Mouse (Mus musculus) spleen, adult 18-20 months (tissue): Measurements from ENCODE around the gene Nrgn.

ENCODE experiments used
- DNase-seq, 2 experiments: peaks; one replicate each; pipeline ENCODE4 v3.0.0; 2022; ENCODE audit warnings: mixed read lengths in 2 of 2

The Nrgn gene

DNA sequence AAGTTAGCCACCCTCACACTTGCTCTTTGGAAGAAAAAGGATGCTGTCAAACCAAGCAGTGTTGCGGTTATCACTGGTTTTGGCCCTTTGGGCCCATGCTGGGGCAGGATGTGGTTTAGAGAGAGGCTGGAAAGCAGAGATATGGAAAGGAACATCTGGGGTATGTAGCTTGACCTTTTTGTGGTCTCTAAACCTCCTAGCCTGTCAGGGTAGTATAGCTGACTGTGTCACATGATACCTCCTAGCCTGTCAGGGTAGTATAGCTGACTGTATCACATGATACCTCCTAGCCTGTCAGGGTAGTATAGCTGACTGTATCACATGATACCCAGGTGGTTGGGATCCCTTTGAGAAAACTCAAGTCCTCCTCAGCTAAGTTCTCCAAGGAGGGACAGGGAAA lies 1.6 kb upstream of the Nrgn start:
- no peak for DNase-seq

DNA sequence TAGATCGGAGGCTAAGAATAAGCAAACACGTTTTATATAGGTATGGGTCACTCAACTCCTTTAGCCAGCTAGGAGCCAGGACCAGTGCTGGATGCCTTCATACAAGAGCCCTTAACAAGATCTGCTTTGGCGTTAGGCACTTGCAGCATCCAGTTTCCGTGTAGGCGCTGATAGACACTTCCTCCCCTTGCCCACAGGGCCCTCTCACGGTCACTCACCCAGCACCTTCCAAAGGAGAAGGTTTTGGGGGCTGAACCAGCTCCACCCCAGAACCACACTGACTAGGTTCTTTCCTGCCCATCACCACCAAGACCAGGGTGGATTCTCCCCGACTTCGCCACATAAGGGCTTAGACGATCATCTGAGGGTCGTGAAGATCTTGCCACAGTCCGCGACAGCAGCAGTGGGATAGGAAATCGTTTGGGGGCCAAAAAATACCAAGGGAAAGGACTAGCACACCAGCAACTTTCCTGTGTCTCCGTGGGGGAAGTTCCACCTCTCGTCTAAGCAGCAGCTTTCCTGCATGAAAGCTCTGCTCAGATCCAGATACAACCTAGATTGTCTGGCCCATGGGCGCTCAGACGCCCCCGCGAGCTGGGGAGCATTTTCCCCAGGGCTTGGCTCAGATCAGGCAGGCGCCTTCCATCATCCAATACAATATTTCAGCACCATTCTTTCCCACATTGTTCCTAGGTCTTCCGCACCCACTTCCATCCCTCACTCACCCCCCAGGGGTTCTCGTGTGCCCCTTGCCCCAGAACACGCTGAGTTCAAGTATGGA lies 763 bp downstream of the Nrgn start:
- no peak for DNase-seq

DNA sequence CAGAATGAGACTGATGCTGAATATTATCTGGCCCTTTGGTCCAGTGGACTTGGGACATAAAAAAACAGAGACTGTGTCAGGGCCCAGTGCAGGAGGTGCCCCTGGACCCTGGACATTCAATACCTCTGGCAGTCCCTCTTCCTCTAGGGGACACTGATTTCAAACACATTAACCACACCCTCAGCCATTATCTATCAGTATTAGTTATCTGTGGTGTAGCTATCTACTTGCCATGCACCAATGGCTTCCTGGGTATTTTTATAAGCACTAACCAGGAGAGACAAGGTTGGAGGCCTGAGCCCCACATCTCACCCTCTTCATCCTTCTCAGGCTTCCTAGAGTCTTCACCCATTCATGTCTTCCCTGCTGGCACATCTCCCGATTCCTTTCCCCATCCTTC lies 2.3 kb downstream of the Nrgn start:
- no peak for DNase-seq

DNA sequence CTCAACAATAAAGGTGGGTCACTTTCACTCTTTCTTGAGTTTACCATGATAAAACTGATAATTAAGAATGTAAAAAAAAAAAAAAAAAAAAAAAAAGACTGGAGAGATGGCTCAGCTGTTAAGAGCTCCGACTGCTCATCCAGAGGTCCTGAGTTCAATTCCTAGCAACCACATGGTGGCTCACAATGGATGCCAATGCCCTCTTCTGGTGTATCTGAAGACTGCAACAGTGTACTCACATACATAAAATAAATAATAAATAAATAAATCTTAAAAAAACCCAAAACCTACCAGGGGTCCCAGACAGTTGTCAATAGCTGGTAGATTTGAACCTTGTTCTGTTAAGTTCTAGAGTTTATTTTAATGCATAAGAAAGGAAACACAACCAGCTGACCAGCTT lies 5.8 kb downstream of the Nrgn start:
- no peak for DNase-seq

DNA sequence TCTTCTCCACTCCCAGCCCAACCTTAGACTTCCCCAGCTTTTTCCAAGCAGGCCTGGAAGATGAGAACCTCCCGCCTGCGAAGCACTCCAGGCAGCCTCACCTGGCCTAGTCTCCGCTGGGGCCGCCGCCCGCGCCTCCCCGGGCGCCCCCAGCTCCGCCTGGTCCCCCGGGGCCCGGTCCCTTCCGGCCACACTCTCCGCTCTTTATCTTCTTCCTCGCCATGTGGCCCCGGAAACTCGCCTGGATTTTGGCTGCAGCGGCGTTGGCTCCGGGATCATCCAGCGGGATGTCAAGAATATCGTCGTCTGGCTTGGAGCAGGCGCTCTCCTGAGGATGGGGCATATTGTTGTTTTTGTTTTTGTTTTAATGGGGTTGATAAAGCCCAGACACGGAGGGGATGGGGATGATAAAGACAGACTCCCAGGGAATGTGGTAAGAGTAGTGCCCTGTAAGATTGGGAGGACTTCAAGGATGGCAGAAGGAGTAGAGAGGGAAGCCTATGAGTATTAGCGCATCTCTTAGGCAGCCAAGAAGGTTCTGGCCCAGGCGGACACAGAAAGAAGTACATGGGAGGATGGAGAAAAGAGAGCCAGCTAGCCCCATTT lies 6.8 kb downstream of the Nrgn start:
- no peak for DNase-seq

- no peak for DNase-seq
These were observed 7.5 kb downstream of the Nrgn start for GRCm38 (mm10) chr9:37545166-37545610.

GRCm38 (mm10) chr9:37544447-37545165 lies 8.1 kb downstream of the Nrgn start:
- peak in 1 of 2 experiments; percentile 56 for DNase-seq

DNA sequence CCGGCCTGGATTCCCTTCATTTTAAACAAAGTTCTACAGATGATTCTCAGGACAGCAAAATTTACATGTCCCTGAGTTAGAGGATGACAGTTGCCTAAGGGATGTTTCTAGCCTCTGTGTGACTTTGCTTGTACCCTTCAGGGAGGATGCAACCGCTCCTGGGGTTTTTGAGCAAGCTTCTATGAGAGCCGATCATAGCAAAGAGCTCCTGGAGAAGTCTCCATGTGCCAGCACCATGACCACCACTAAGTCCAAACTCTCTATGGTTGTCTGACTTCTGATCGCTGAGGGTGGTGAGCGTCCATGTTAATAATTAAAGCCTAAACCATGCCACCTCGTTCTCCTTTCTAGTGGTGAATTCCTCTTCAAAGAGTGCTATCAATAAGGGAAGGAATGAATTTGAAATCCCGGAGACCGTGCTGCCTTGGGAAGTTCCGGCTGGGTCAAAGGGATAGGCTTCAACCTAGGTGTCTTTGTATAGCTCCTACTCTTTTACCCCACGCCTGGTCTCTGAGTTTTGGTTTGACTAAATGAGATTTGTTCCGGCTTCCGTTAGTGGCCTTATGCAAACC lies 8.7 kb downstream of the Nrgn start:
- no peak for DNase-seq

- DNase-seq, result no peak
These were observed 10.7 kb downstream of the Nrgn start for GRCm38 (mm10) chr9:37541851-37542642.

DNA sequence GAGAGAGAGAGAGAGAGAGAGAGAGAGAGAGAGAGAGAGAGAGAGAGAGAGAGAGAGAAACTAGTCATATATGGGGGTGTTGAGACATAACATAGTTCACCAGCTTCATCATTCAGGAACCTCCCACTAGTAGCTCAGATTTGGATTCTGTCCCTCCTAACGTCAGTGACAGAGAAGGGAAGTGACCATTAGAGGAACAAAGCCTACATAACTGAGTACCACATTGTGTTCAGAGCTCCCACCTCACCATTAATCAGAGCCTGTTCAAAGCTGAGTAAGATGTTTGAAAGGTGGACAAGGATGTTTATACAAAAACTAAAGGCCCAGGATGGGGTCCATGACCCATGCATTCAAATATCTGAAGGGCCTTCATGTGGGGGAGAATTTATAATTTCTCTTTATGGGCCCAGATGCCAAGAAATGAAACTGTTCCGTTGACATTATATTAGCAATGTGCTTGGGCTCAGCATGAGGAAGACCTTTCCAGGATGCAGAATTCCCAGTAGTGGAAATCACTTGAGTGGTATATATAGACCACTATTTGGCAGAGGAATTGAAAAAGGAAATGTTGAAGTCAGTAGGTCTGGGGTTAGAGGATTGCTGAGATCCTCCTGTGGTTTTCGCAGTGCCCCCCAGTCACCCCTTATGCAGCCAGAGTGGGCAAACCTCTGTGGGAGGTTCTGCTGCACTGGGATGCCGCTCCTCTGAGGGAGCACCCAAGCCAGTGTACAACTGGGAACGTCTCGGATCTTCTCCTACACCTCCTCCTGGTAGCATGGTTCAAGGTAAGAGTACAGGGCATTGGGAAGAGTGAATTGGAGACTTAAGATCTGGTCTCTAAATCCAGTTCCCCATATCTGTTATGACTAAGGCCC lies 11.8 kb downstream of the Nrgn start:
- DNase-seq, result no peak

DNA sequence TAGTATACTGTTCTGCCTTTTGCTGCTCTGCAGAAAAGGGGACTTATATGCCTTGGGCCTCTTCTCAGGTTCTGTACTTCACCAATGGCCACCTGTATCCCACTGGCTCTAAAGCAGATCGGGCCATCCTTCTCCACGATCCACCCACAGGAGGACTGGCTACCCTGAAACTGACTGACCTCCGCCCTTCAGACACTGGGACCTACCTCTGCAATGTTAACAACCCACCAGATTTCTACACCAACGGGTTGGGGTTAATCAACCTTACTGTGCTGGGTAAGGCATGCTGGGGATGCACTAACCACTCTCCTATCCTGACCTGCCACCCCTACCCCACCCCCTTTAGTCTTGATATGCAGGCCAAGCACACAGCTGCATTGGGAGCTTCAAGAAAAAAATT lies 12.5 kb downstream of the Nrgn start:
- DNase-seq, result no peak

DNA sequence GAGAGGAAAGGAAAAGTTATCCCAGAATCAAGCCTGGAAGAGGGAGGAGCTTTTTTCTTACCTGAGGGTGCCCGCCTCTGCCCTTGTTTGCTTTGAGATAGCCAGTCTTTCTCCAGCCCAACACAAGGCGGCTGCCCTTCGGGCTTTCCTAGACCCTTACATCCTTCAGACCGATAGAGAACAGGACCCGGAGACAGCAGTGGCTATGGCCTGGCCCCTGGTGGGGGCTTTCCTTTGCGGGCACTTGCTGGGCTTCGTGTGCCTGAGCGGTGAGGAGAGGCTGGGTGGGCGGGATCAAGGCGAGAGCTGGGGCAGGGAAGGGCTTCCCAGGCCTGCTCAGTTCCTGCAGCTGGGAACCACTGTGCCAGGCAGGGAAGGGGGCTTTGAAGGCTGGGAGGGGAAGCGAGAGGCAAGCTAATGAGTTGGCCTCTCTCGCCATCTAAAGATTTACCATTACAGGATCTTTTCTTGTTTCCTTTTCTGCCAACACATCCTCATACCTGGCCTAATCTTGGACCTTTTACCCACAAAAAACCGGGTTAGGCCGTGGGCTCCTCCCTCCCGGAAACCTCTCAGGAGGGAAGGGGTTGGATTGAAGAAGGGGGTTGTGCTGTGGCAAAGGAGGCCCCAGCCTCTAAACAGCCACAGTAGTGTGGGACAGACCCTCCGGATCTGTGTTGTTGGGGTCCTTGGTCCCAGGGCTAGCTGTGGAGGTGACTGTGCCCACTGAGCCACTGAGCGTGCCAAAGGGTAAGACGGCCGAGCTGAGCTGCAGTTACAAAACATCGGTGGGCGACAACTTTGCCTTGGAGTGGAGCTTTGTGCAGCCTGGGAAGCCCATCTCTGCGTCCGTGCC lies 13.3 kb downstream of the Nrgn start, which contains the start of gene Vsig2:
Gene Vsig2, plus strand, starts transcription at position 86 of the 856 bp plus-strand sequence.
- no peak for DNase-seq

DNA sequence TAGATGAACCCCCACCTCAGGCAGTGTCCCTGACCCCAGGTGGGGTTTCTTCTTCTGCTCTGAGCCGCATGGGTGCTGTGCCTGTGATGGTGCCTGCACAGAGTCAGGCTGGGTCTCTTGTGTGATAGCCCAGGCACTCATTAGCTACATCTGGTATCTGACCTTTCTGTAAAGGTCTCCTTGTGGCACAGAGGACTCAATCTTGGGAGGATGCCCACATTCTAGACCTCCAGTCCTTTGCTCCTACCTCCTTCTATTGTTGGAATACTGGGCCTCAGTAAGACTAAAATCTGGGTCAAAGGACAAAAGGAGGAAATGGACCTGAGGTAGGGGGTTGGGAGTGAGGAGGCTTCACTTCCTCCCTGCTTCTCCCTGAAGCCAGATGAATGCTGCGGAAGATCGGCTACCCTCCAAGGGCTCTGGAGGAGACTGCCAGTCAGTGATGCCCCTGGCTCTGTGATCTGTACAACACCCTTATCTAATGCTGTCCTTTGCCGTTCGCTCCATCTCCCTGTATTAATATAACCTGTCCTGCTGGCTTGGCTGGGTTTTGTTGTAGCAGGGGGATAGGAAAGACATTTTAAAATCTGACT lies 14.9 kb downstream of the Nrgn start:
- no peak for DNase-seq

DNA sequence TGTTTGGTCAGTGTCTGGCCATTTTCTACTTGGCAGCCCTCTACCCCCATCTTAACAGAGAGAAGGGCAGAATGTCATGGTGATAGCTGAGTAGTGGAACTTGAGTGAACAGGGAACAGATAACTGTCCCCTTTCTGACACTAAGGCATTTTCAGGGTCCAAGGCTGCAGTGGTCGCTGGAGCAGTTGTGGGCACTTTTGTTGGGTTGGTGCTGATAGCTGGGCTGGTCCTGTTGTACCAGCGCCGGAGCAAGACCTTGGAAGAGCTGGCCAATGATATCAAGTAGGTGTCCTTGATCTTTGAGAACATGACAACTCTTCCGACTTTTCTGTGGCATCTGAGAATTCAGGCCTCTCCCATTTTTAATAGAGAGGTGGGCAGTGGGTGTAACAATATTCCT lies 15.9 kb downstream of the Nrgn start:
- DNase-seq, result no peak

DNA sequence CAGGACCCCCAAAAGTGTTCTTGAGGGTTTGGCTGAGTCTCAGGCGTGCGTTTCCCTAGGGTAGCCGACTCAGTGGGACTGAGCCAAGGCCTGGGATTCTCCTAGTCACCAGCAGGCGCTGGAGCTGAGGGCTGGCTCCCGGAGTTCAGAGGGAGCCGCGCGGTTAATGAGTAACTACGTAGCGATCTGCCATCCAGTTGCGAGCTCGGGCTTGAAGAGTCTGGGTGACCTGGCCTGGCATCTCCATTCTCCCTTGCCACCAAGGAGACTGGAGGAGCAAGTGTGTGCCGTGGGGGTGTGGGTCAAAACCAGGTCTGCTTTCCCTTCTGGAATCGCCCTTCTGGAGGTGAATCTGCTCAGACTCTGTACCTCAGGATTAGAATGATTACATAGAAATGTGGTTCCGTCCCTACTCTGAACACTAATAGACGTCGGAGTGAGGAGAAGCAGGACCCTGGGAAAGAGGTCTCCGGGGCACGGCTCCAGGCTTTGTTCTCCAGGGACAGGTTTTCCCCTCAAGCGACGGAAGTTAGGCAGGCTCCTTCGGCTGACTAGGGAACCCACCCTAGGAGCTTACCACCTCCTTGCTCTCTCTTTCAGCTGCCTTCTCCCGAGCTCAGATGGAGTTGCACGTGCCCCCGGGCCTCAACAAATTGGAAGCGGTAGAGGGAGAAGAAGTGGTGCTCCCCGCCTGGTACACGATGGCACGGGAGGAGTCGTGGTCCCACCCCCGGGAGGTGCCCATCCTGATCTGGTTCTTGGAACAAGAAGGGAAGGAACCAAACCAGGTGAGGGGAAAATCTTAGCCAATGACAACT lies 21.6 kb downstream of the Nrgn start:
- DNase-seq, result no peak

DNA sequence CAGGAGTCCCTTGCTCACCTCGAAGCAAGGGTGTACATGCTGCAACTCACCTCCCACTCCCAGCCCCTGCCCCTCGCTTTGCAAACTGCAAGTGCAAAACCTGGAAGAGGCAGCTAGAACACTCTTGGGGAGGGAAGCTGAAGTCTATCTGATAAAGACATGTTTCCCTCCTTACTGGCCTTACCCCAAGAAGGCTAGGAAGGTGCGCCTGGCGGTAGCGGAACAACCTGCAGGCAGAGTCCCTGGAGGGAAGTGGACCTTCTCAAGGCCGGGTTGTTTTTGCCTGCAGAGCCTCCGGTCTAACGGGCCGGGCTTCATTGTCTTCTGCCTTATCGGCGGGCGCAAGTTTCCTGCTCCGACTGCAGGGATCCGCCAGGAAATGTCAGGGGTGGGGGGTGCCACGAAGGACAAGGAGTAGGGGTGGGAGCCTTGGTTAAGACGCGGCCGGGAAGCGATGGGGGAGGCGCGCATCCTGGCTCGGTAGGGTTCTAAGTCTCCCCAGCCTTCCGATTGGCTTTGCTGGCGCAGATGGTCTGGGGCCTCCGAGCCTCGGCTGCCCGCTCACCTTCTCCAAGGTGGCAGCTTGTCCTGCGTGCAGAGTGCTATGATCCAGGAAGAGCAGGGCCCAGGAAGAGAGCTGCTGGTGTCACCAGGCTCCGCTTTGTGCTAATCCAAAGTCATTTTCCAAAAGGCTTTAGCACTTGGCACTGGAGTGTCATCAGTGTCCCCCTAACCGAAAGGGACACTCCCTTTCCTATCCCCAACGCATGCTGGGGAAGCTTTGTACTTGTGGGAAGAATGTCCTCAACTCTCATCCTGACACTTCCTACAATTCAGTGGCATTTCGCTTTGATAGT lies 22.4 kb downstream of the Nrgn start:
- peak in 1 of 2 experiments; percentile 30 for DNase-seq

GRCm38 (mm10) chr9:37528225-37528970 lies 24.3 kb downstream of the Nrgn start:
- DNase-seq, result no peak
